Mouse (Mus musculus) midbrain, embryonic 13.5 days (tissue): ENCODE measurements around the gene Allc. TPM values are rescaled to one million over a fixed set of nuclear protein-coding genes. Genes with fewer than 3 reads are reported as not detected.

Source experiments
- ATAC-seq: fragments of 200-750 bp; cut with Nextera tagmentation; 2 replicates; pipeline ENCODE4 v1.8.0; 2017; ENCODE audit warnings: mild to moderate bottlenecking, moderate TSS enrichment, moderate library complexity
- H3K27ac ChIP-seq: fragments of 300-500 bp; sonication (generic); 2 replicates; pipeline ENCODE4 v1.5.1; 2015; ENCODE audit warnings: inconsistent platforms, mild to moderate bottlenecking, moderate library complexity
- H3K27me3 ChIP-seq: fragments of 300-500 bp; sonication (generic); 2 replicates; pipeline ENCODE4 v1.6.1; 2015; ENCODE audit warnings: mild to moderate bottlenecking, inconsistent platforms
- H3K36me3 ChIP-seq: fragments of 300-500 bp; sonication (generic); 2 replicates; pipeline ENCODE4 v1.6.1; 2015; ENCODE audit warnings: mild to moderate bottlenecking, inconsistent platforms
- H3K4me1 ChIP-seq: fragments of 300-500 bp; sonication (generic); replicated peaks from 2 replicates; pipeline ENCODE4 v1.6.1; 2015; ENCODE audit warnings: inconsistent platforms
- H3K4me2 ChIP-seq: fragments of 300-500 bp; sonication (generic); replicated peaks from 2 replicates; pipeline ENCODE4 v1.6.1; 2015; ENCODE audit warnings: moderate library complexity, mild to moderate bottlenecking, inconsistent platforms
- H3K4me3 ChIP-seq: fragments of 300-500 bp; sonication (generic); replicated peaks from 2 replicates; pipeline ENCODE4 v1.5.1; 2015; ENCODE audit warnings: mild to moderate bottlenecking, inconsistent platforms
- H3K9ac ChIP-seq: fragments of 300-500 bp; sonication (generic); replicated peaks from 2 replicates; pipeline ENCODE4 v1.6.1; 2015; ENCODE audit warnings: mild to moderate bottlenecking, inconsistent platforms
- H3K9me3 ChIP-seq: fragments of 300-500 bp; sonication (generic); 2 replicates; pipeline ENCODE4 v1.6.1; 2016; ENCODE audit warnings: mild to moderate bottlenecking, inconsistent platforms
- WGBS: fragments of 180-500 bp; shearing (Covaris S2); methylation state at CpG from one replicate; pipeline ENCODE4 v1.1.7; 2015; 5-methylcytosine and 5-hydroxymethylcytosine counted together
- polyA plus RNA-seq: library from polyadenylated mRNA; unstranded; fragments of >200 nt; fragmentation: Nextera tagmentation; extraction: Ambion mirVana; gene quantifications from 2 replicates; pipeline ENCODE4 v1.2.1, GENCODE M21; 2015

The Allc gene
- polyA plus RNA-seq, 1 experiment from 2014 or later = not detected

- 91% methylated on average over 3 of the region's 3 CpGs for WGBS
Measured at GRCm38 (mm10) chr12:28578147-28578546, 4.2 kb downstream of the Allc start.

GRCm38 (mm10) chr12:28575366-28576070 is 6.8 kb downstream of the Allc start:
- WGBS = 83% methylated on average over 6 of the region's 6 CpGs
- H3K27ac ChIP-seq = no peak overlapping the region
- no peaks in the 10 kb centered on the region for H3K27me3 ChIP-seq
- H3K4me3 ChIP-seq = no peak overlapping the region
- H3K9me3 ChIP-seq = no peaks in the 10 kb centered on the region
- H3K4me1 ChIP-seq = no peaks in the 10 kb centered on the region
- H3K4me2 ChIP-seq = no peak overlapping the region
- no peak overlapping the region for H3K9ac ChIP-seq
- no peak for ATAC-seq
- no peaks in the 10 kb centered on the region for H3K36me3 ChIP-seq

More at GRCm38 (mm10) chr12:28578147-28578546, 4.2 kb downstream of the Allc start:
- no peak overlapping the region for H3K27ac ChIP-seq
- ATAC-seq = no peak
- no peaks in the 10 kb centered on the region for H3K36me3 ChIP-seq
- H3K9me3 ChIP-seq = no peaks in the 10 kb centered on the region
- H3K4me1 ChIP-seq = no peaks in the 10 kb centered on the region
- H3K27me3 ChIP-seq = no peaks in the 10 kb centered on the region
- no peak overlapping the region for H3K4me2 ChIP-seq
- no peak overlapping the region for H3K4me3 ChIP-seq
- H3K9ac ChIP-seq = no peak overlapping the region

DNA sequence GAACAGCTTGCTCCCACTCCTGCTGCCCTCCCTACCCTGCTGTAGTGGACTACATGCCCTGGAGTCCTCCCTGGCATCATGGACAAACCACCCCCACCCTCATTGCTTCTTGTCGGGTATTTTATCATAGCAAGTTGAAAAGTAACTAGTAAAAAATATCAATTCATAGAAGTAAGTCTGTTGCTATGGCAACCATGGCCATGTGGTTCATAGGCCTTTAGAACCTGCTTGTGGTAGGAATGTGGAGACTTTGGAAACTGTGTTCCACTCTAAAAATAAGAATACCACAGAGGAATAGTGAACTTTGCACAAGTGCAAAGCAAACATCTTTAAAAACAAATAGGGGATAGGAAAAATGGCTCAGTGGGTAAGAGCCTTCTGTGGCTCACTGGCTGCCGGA is 10.1 kb downstream of the Allc start:
- ATAC-seq = no peak
- no peaks in the 10 kb centered on the region for H3K36me3 ChIP-seq
- WGBS = 87% methylated on average over 2 of the region's 2 CpGs
- H3K27ac ChIP-seq = no peak overlapping the region
- no peaks in the 10 kb centered on the region for H3K4me1 ChIP-seq
- no peaks in the 10 kb centered on the region for H3K9me3 ChIP-seq
- no peaks in the 10 kb centered on the region for H3K27me3 ChIP-seq
- no peak overlapping the region for H3K4me2 ChIP-seq
- H3K9ac ChIP-seq = no peak overlapping the region
- H3K4me3 ChIP-seq = no peak overlapping the region

DNA sequence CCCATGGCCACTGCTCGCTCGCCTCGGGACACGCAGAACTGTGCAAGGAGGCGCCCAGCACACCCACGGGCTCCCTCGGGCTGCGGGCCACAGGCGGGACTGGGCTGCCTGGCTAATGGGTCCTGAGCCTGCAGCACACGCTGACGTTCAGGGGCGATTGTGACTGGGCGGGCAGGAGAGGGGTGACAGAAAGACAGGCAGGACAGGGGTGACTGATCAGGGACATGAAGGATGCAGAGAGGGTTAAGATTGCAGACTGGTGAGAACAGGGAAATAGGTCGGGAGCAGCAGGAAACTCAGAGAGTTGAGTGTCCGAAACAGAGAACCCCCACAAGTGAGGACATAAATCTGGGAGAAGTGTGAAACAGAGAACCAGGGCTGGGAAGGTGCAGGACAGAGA is 30.0 kb downstream of the Allc start, which contains the start of gene Dcdc2c:
Gene Dcdc2c (minus strand): TSS at position 101 of the 400 bp plus-strand sequence.
- Histone ChIP-seq H3K4me2 (no peak within 1 kb of the TSS), H3K9me3 (no peaks in the 10 kb centered on the region), H3K27ac (no peak within 1 kb of the TSS), H3K9ac (no peak within 1 kb of the TSS), H3K4me1 (no peaks in the 10 kb centered on the region), H3K36me3 (no peaks in the 10 kb centered on the region), H3K4me3 (no peak within 1 kb of the TSS), H3K27me3 (no peaks in the 10 kb centered on the region)
- 79% methylated on average over 15 of the region's 15 CpGs for WGBS
- ATAC-seq = no peak

- H3K4me3 ChIP-seq = no peak overlapping the region
- ATAC-seq = no peak
- no peaks in the 10 kb centered on the region for H3K9me3 ChIP-seq
- no peaks in the 10 kb centered on the region for H3K27me3 ChIP-seq
- no peaks in the 10 kb centered on the region for H3K4me1 ChIP-seq
- no peak overlapping the region for H3K4me2 ChIP-seq
- H3K9ac ChIP-seq = no peak overlapping the region
- no peaks in the 10 kb centered on the region for H3K36me3 ChIP-seq
- 77% methylated on average over 18 of the region's 18 CpGs for WGBS
- no peak overlapping the region for H3K27ac ChIP-seq
Measured at GRCm38 (mm10) chr12:28551775-28552174, 30.5 kb downstream of the Allc start.

DNA sequence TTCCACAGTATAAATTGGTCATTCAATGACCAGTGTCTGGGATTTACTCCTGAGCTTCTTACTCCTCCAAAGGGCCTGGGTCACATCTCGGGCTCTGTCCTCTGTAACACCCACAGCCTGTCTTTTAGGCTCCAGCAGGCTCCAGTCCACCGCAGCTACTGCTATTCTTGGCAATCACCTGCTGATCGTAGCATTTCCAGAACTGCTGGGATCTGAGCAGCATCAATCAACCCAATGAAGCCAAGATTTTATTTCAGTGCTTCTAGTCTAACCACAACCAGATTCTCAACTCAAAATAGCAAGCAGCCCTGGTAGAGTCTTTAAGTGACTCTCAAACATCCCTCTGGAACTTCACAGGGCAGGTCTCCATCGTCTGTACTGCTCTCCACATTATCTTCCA is 33.4 kb downstream of the Allc start:
- ATAC-seq = no peak
- H3K36me3 ChIP-seq = no peaks in the 10 kb centered on the region
- WGBS = 66% methylated on average over 4 of the region's 4 CpGs

GRCm38 (mm10) chr12:28514264-28514775 is 68.0 kb downstream of the Allc start:
- H3K4me3 ChIP-seq = no peak overlapping the region
- no peaks in the 10 kb centered on the region for H3K9me3 ChIP-seq
- 0 out of 2 replicates have a peak, but pooled peaks cover 3% of the 10 kb centered on the region for H3K4me1 ChIP-seq
- no peaks in the 10 kb centered on the region for H3K27me3 ChIP-seq
- H3K9ac ChIP-seq = no peak overlapping the region
- ATAC-seq = no peak
- no peak overlapping the region for H3K4me2 ChIP-seq
- H3K36me3 ChIP-seq = no peaks in the 10 kb centered on the region
- no peak overlapping the region for H3K27ac ChIP-seq
- WGBS = 68% methylated on average over 1 of the region's 1 CpGs

More for the DNA sequence above, 33.4 kb downstream of the Allc start:
- no peak overlapping the region for H3K9ac ChIP-seq
- no peak overlapping the region for H3K27ac ChIP-seq
- no peaks in the 10 kb centered on the region for H3K27me3 ChIP-seq
- H3K9me3 ChIP-seq = no peaks in the 10 kb centered on the region
- H3K4me1 ChIP-seq = no peaks in the 10 kb centered on the region
- H3K4me3 ChIP-seq = no peak overlapping the region
- H3K4me2 ChIP-seq = no peak overlapping the region

DNA sequence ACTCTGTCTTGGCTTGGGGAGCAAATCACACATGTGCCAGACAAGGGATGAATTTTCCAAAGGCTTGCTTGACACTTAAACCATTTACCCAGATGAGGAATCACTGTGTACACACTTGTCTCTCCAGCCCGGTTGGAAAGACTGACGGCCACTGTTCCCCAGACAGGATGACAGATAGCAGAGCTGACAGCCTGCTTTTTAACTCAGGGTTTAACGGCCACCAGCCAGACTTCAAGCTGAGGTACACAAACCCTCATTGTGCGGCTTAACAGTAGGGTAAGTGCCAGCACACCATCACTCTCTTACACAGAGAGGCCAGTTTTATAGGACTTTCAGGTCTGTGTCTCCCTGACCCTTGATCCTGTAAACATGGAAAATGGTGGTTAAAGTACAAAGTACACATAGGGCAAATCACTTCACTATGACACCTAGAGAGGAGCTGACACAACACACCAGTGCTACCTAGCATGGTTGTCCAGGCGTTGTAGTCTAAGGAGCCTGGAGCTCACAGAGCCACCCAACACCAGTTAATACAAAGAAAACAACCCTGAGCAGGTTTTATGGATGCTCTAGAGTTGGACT is 72.5 kb downstream of the Allc start:
- no peak for ATAC-seq
- Histone ChIP-seq H3K9me3 (no peaks in the 10 kb centered on the region), H3K4me1 (0 out of 2 replicates have a peak, but pooled peaks cover 3% of the 10 kb centered on the region), H3K27me3 (no peaks in the 10 kb centered on the region), H3K27ac (no peak overlapping the region), H3K4me2 (no peak overlapping the region), H3K36me3 (no peaks in the 10 kb centered on the region), H3K9ac (no peak overlapping the region), H3K4me3 (no peak overlapping the region)
- 62% methylated on average over 5 of the region's 5 CpGs for WGBS

Other genes starting within 250 kb of the Allc start
- gene Dcdc2c, start 30.1 kb downstream of the Allc start, polyA plus RNA-seq = not detected in 2 replicates
- 0.75 and 1.2 TPM in 2 replicates for gene Colec11, start 40.9 kb upstream of the Allc start, polyA plus RNA-seq
- gene Rps7, start 53.4 kb upstream of the Allc start, polyA plus RNA-seq = 507 and 547 TPM in 2 replicates
- 24.9 and 28.7 TPM in 2 replicates for gene Rnaseh1, start 67.1 kb upstream of the Allc start, polyA plus RNA-seq
- 27.0 and 29.1 TPM in 2 replicates for gene Adi1, start 92.7 kb upstream of the Allc start, polyA plus RNA-seq
- gene Trappc12, start 167.9 kb upstream of the Allc start, polyA plus RNA-seq = 43.8 and 46.0 TPM in 2 replicates
- 71.3 and 75.7 TPM in 2 replicates for gene Eipr1, start 169.3 kb upstream of the Allc start, polyA plus RNA-seq